Mouse (Mus musculus) embryonic facial prominence, embryonic 12.5 days (tissue): ENCODE data around the gene Cdca5. TPM values are rescaled to one million over a fixed set of nuclear protein-coding genes. Genes with fewer than 3 reads are reported as not detected.
"Not testable (repeated sequence)": the region's sequence is repeated elsewhere in the genome, so short reads cannot be mapped to it uniquely, and the experiment has no call there.

Source experiments
- ATAC-seq: fragments of 200-750 bp; cut with Nextera tagmentation; 2 replicates; pipeline ENCODE4 v1.8.0; 2017; ENCODE audit not compliant: insufficient number of reproducible peaks, insufficient read depth, low FRiP score, low TSS enrichment
- H3K27ac ChIP-seq: fragments of 300-500 bp; sonication (generic); 2 replicates; pipeline ENCODE4 v1.5.1; 2016; ENCODE audit warnings: mild to moderate bottlenecking
- H3K27me3 ChIP-seq: fragments of 300-500 bp; sonication (generic); 2 replicates; pipeline ENCODE4 v1.6.1; 2016; ENCODE audit warnings: mild to moderate bottlenecking, moderate library complexity
- H3K36me3 ChIP-seq: fragments of 300-500 bp; sonication (generic); 2 replicates; pipeline ENCODE4 v1.6.1; 2016; ENCODE audit warnings: mild to moderate bottlenecking
- H3K4me1 ChIP-seq: fragments of 300-500 bp; sonication (generic); 2 replicates; pipeline ENCODE4 v1.6.1; 2016
- H3K4me2 ChIP-seq: fragments of 300-500 bp; sonication (generic); replicated peaks from 2 replicates; pipeline ENCODE4 v1.6.1; 2016; ENCODE audit warnings: mild to moderate bottlenecking, moderate library complexity
- H3K4me3 ChIP-seq: fragments of 300-500 bp; sonication (generic); 2 replicates; pipeline ENCODE4 v1.5.1; 2016; ENCODE audit warnings: mild to moderate bottlenecking
- H3K9ac ChIP-seq: fragments of 300-500 bp; sonication (generic); 2 replicates; pipeline ENCODE4 v1.6.1; 2016; ENCODE audit warnings: mild to moderate bottlenecking, moderate library complexity
- H3K9me3 ChIP-seq: fragments of 300-500 bp; sonication (generic); 2 replicates; pipeline ENCODE4 v1.6.1; 2016; ENCODE audit warnings: mild to moderate bottlenecking, moderate library complexity
- WGBS: fragments of 180-500 bp; shearing (Covaris S2); methylation state at CpG from one replicate; pipeline ENCODE4 v1.1.7; 2016; 5-methylcytosine and 5-hydroxymethylcytosine counted together
- polyA plus RNA-seq: library from polyadenylated mRNA; unstranded; fragments of >200 nt; fragmentation: Nextera tagmentation; extraction: Ambion mirVana; gene quantifications from 2 replicates; pipeline ENCODE4 v1.2.1, GENCODE M21; 2016

Cdca5 gene
- polyA plus RNA-seq, result 40.6 TPM in 2 replicates

DNA sequence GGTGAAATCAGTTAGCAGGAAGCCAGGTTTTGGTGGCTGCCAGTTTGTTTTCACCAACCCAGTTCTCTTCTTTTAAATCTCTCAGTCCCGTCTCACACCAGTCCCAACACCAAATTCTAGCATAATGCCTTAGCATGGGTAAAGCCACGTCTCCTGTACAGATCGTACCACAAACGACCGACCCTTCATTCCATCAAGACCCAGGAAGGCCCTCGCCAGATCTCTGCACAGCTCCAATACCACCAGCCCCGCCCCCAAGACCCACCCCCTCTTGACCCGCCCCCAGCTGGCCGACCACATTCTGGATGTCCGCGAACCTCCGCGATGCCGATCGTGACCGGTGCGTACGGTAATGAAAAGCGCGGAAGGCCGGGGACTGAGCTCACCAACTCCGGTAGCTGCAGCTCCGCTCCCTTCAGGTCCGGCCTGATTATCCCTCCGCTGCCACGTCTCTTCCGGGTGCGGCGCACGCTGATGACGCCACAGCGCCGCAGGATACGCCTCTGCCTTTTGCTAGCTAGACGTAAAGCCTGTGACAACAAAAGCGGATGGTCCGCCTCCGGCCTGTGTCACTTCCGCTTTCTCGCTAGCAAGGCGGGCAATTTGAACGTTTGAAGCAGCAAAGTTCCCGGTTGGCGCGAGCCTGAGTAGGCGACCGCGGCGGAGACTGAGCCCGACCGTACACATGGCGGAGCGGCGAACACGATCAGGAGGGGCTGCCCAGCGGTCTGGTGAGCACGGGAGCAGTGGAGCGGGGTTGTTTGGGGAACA is at the start of gene Cdca5, which contains the start of gene Zfpl1:
Gene Cdca5 (plus strand): TSS at position 506 of the 771 bp plus-strand sequence.
Gene Zfpl1 (minus strand): TSS at position 479 of the 771 bp plus-strand sequence.
- Histone ChIP-seq H3K27me3 (no peaks in the 10 kb centered on the region), H3K27ac (peak within 1 kb of the TSS; percentile 73), H3K4me3 (peak within 1 kb of the TSS; percentile 80), H3K36me3 (peaks cover 55% of the 10 kb centered on the region), H3K4me1 (peaks cover 14% of the 10 kb centered on the region), H3K9ac (peak within 1 kb of the TSS; percentile 79), H3K4me2 (peak within 1 kb of the TSS; percentile 97), H3K9me3 (no peaks in the 10 kb centered on the region)
- peak; percentile 86 for ATAC-seq
- under 1% methylated on average over 58 of the region's 58 CpGs for WGBS

DNA sequence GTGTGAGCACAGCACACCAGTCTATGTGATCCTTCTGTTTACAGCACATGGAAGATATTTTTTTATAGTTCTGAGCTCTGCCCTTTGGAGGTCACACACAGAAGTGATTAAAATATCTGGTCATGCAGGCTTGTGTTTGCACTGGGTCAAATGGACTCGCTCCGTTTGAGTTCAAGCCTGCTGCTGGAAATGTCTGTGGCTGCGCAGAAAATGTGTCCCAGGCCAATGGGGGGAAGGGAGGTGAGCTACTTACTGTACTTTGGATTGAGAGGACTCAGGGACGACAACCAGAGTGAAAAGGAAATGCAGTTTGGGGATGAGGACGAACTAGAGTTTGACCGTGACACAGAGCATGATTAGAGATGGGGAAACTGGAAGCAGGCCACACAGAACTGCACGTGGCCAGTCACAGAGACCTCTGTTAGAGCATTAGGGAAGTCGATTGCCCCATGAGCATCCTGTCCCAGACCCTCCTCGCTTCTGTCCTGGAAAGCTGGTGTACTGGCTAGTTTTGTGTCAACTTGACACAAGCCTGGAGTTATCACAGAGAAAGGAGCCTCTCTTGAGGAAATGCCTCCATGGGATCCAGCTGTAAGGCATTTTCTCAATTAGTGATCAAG is 48.7 kb upstream of the Cdca5 start:
- no peak overlapping the region for H3K27ac ChIP-seq
- WGBS, result 62% methylated on average over 9 of the region's 9 CpGs
- H3K9ac ChIP-seq, result no peak overlapping the region

GRCm38 (mm10) chr19:6037695-6038094 is 47.1 kb upstream of the Cdca5 start:
- Histone ChIP-seq H3K9me3 (no peaks in the 10 kb centered on the region), H3K4me1 (no peaks in the 10 kb centered on the region; the same call in 1 of the 2 replicates), H3K9ac (no peak overlapping the region), H3K27ac (no peak overlapping the region), H3K36me3 (no peaks in the 10 kb centered on the region), H3K4me3 (no peak overlapping the region), H3K4me2 (no peak overlapping the region), H3K27me3 (no peaks in the 10 kb centered on the region)
- no peak for ATAC-seq

More for the DNA sequence above, 48.7 kb upstream of the Cdca5 start:
- no peak overlapping the region for H3K4me2 ChIP-seq
- no peak for ATAC-seq
- H3K9me3 ChIP-seq, result no peaks in the 10 kb centered on the region
- H3K27me3 ChIP-seq, result no peaks in the 10 kb centered on the region
- H3K4me3 ChIP-seq, result no peak overlapping the region
- H3K4me1 ChIP-seq, result no peaks in the 10 kb centered on the region; the same call in 1 of the 2 replicates
- H3K36me3 ChIP-seq, result no peaks in the 10 kb centered on the region

- H3K9ac ChIP-seq, result no peak overlapping the region
- H3K36me3 ChIP-seq, result no peaks in the 10 kb centered on the region
- H3K4me1 ChIP-seq, result no peaks in the 10 kb centered on the region; the same call in 1 of the 2 replicates
- WGBS, result 84% methylated on average over 7 of the region's 7 CpGs
- H3K27me3 ChIP-seq, result no peaks in the 10 kb centered on the region
- H3K27ac ChIP-seq, result no peak overlapping the region
- no peak overlapping the region for H3K4me2 ChIP-seq
- H3K4me3 ChIP-seq, result no peak overlapping the region
- ATAC-seq, result no peak
- H3K9me3 ChIP-seq, result no peaks in the 10 kb centered on the region
Observed at GRCm38 (mm10) chr19:6038326-6038725, 46.5 kb upstream of the Cdca5 start.

DNA sequence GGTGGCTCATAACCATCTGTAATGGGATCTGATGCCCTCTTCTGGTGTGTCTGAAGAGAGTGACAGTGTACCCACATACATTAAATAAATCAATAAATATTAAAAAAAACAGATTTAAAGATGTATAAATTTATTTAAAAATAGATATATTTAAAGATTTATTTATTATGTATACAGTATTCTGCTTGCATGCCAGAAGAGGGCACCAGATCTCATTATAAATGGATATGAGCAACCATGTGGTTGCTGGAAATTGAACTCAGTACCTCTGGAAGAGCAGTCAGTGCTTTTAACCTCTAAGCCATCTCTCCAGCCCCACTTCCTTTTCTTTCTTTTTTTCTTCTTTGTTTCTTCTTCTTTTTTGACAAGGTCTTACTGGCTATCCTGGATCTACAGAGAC is 44.8 kb upstream of the Cdca5 start:
- H3K9me3 ChIP-seq, result no peaks in the 10 kb centered on the region
- no peak overlapping the region for H3K27ac ChIP-seq
- no peak for ATAC-seq
- H3K4me3 ChIP-seq, result no peak overlapping the region
- no peaks in the 10 kb centered on the region; the same call in 1 of the 2 replicates for H3K4me1 ChIP-seq
- no peaks in the 10 kb centered on the region for H3K36me3 ChIP-seq
- H3K9ac ChIP-seq, result no peak overlapping the region
- no peak overlapping the region for H3K4me2 ChIP-seq
- no peaks in the 10 kb centered on the region for H3K27me3 ChIP-seq

DNA sequence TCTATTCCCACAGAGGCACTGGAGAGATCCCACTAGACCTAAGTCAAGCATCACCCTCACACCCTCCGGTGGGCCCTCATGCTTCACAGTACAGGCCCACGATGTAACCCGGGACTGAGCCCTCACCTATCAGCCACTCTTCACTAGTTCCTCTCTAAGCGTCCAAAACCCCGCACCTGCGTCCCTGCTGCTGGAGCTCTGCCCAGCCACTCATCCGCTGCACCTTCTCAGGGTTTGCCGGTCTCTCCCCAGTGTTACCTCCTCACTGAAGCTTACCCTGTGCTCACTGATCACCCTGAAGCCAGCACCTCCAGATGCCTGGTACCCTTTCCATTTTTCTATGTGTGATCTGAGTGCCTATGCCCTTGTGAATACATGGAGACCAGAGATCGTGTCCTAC is 42.5 kb upstream of the Cdca5 start:
- Histone ChIP-seq H3K36me3 (no peaks in the 10 kb centered on the region), H3K27ac (no peak overlapping the region), H3K9ac (no peak overlapping the region), H3K27me3 (no peaks in the 10 kb centered on the region), H3K4me2 (no peak overlapping the region), H3K4me3 (no peak overlapping the region), H3K4me1 (0 out of 2 replicates have a peak, but pooled peaks cover 4% of the 10 kb centered on the region), H3K9me3 (no peaks in the 10 kb centered on the region)
- no peak for ATAC-seq
- WGBS, result 83% methylated on average over 9 of the region's 9 CpGs

- not testable (repeated sequence) for ATAC-seq, H3K9me3 ChIP-seq, H3K9ac ChIP-seq, H3K36me3 ChIP-seq, H3K4me2 ChIP-seq, H3K4me3 ChIP-seq, H3K27me3 ChIP-seq, H3K27ac ChIP-seq
- peaks cover 17% of the 10 kb centered on the region for H3K4me1 ChIP-seq
- WGBS, result 63% methylated on average over 4 of the region's 4 CpGs
Observed at GRCm38 (mm10) chr19:6044102-6044501, 40.7 kb upstream of the Cdca5 start.

DNA sequence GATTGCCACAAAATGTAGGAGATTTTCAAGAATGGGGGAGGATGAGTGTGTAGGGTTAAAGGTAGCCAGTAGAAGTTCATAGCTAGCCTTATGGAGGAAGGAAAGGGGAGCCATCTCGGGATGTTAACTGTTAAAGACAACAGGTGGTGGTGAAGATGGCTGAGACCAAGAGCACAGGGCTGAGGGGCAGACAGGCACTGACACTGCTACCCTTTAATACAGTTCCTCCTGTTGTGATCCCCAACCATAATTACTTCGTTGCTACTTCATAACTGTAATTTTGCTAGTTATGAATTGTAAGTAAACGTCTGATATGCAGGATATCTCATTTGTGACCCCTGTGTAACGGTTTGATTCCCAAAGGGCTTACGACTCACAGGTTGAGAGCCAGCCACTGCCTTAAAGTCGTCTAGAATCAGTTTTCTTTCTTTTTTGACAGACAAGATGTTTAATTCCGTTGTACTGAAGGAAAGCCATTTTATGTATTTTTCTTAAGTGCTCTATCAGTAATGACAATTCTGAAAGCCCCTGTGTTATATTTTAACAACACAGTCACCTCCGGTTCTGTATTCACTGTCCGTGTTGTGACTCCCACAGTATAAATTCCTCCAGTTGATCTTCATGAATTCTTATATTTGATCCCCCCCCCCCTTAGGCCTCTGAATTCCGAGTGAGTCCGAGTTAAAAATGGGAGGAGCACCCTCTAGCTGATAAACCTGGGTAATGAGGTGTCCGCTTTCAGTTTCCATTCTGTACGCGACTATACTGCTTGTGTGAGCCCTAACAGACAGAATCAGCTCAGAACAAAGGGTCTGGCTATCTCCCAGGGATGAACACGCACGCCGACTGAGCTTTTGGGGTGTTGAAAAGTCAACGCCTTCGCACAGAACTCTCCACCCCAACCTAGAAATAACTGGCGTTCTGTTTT is 39.2 kb upstream of the Cdca5 start:
- Histone ChIP-seq H3K27ac (peak overlapping the region; percentile 99), H3K9ac (peak overlapping the region; percentile 90), H3K4me2 (peak overlapping the region; percentile 98), H3K4me1 (peaks cover 17% of the 10 kb centered on the region), H3K9me3 (no peaks in the 10 kb centered on the region), H3K4me3 (peak overlapping the region; percentile 80), H3K27me3 (no peaks in the 10 kb centered on the region), H3K36me3 (peaks cover 24% of the 10 kb centered on the region)
- WGBS, result 22% methylated on average over 20 of the region's 20 CpGs
- peak; percentile 31; the same call in 1 of the 2 replicates for ATAC-seq

DNA sequence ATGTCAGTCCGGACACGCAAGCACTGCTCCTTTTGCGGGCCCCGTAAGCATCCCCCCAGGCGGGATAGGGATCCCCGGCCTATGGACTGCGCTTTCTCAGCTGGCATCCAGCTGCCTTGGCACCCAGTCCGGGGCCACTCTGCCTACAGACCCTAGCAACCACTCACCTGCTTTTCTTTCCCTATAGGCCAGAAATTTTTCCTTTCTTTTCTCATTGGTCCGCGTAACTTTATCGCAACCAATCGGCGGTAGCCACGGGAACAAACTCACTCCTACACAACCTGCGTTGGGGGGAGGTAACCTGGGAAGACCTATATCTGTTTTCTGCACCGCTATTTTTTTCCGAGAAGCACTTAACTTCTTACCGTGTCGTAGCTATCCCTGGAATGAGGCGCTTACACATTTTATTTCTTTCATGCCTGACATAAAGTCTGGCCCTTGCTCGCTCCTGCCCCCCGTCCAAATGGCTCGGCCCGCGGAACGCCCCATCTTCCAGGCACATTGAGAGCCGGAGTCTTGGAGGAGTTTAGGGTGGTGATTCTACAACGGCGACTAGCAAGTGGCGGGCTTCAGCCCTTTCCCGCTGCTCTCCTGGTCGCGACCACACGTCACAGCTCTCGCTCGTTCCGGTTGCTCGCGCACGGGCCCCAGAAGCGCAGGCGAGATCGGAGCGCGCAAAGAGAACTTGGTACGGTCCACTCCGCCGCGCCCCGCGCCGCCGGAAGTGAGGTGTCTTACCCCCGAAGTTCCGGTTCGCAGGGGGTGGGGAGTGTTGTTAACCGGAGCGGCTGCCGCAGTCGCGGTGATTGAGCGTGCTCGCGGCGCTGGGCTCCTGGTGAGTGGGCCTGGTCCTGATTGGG is 38.3 kb upstream of the Cdca5 start, which contains the start of gene Syvn1:
Gene Syvn1 (plus strand): TSS at position 283 of the 860 bp plus-strand sequence.
- WGBS, result under 1% methylated on average over 65 of the region's 65 CpGs
- no peaks in the 10 kb centered on the region for H3K9me3 ChIP-seq
- peak within 1 kb of the TSS; percentile 80 for H3K4me3 ChIP-seq
- peaks cover 17% of the 10 kb centered on the region for H3K4me1 ChIP-seq
- peaks cover 33% of the 10 kb centered on the region for H3K36me3 ChIP-seq
- no peaks in the 10 kb centered on the region for H3K27me3 ChIP-seq
- peak within 1 kb of the TSS; percentile 98 for H3K4me2 ChIP-seq
- ATAC-seq, result peak; percentile 89
- peak within 1 kb of the TSS; percentile 99 for H3K27ac ChIP-seq
- peak within 1 kb of the TSS; percentile 90 for H3K9ac ChIP-seq

- Histone ChIP-seq H3K27ac (peak overlapping the region; percentile 99), H3K4me3 (peak overlapping the region; percentile 80), H3K36me3 (peaks cover 41% of the 10 kb centered on the region), H3K27me3 (no peaks in the 10 kb centered on the region), H3K9ac (peak overlapping the region; percentile 90), H3K9me3 (no peaks in the 10 kb centered on the region), H3K4me1 (peaks cover 17% of the 10 kb centered on the region), H3K4me2 (peak overlapping the region; percentile 98)
- ATAC-seq, result 0 out of 2 replicates have a peak, but pooled peaks have one; percentile 1
- 2% methylated on average over 44 of the region's 44 CpGs for WGBS
Observed at GRCm38 (mm10) chr19:6047154-6047898, 37.5 kb upstream of the Cdca5 start.
